Mouse (Mus musculus) kidney, adult 11 months (tissue): ENCODE results near the gene Ccdc33.
A peak's percentile ranks its signal among the peaks of the same experiment; 100 is the strongest.

Experiments used
- DNase-seq: peaks from one replicate; pipeline ENCODE4 v3.0.0; 2022

Gene Ccdc33

DNA sequence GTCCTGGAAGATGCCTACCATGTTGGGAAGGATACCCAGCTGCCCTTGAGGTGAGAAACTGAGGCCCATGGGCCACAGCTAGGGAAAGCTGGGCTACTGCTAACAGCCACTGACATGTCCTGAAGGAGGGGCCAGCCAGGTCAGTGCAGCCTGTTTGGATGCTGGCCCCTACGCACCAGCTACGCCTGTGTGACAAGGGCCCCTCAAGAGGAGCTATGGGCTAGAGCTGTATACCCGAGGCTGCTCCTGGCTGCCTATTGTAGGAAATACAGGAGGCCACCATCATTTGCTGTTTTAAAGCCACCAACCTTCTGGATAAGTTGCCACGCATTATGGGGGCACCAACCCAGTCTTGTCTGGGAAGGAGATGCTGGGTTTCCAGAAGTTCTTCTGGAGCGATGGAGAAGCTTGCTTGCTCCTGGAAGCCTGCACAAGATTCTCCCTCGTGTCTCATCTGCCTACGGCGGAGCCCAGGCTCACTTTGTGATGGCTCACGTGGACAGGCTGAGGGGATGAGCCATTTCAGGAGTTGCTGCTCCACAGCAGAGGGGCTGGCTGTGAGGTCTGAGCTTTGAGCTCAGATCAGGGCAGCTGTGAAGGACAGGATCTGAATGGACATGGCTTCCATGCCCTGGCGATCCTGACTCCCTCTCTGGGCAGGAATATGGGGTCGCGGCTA, 110.1 kb downstream of the Ccdc33 start:
- no peak for DNase-seq

DNA sequence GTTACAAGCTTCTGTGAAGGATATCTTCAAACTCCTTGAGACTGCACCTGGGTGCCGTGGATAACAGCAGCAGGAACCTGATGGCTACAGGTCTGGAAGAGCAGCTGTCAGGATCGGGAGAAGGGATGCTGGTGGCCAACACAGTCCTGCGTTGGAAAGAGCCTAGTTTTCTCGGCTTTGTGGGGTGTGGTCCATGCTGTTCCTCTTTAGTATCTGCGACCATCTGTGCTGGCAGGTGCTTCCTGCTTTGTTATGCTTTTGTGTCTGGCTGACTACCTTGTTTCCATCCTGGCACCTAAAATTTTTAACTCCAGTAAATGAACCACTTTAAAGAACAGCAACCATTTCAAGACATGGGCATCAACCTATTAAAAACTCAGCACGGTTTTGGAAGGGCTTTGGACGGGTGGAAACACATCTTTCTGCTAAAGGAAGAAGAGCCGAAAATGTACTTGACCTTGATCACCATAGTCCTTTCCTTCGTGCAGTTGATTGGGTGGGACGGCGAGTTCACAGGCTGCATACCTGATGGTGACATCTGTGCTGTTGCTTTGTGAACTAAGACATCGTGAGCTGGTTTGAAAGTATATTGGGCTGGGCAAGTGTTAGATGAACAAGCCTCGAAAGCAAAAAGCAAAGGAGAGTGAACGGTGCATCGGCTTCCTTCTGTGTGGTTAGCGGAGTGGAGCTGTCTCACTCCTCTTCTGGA, 112.7 kb downstream of the Ccdc33 start, which contains the start of gene Cyp11a1:
Cyp11a1 (plus strand) TSS at position 659 of the 709 bp plus-strand sequence.
- DNase-seq = no peak

DNA sequence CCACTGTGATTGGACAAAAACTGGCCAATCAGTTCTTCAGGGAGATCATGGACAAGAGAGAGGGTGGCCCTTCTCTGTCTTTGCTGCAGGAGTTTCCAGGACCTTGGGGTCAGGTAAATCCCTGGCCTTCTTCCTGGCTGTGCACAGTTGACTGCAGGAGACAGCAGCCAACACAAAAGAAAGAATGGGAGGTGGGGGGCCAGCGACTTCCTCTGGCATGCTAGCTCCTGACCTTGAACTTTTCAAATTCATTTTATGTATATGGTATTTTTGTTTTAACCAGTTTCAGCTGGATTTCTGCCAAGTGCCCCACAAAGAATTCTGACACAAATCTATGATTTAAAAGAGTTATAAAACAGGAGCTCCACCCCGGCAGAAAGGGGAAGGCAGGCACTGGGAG, 115.4 kb downstream of the Ccdc33 start:
- no peak for DNase-seq

DNA sequence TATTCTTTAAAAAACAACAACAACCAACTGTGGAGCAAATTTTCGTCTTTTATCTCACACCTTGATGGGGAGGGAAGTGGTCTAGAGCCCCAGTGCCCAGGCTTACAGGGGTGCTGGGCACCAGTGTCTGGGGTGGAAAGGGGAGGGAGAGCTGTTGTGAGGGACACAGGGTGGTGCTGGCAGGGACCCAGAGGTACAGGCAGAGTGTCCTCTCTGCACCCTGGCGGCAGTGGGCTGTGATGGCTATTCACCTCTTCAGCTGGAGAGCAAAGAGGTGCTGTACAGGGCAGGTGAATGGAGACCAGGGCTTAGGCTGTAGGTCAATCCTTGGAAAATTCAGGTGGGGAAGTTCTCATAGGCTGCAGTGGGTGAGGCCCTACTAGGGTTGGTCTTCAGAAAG, 118.9 kb downstream of the Ccdc33 start:
- DNase-seq = no peak

GRCm38 (mm10) chr9:57998685-57999084, 119.9 kb downstream of the Ccdc33 start:
- no peak for DNase-seq

DNA sequence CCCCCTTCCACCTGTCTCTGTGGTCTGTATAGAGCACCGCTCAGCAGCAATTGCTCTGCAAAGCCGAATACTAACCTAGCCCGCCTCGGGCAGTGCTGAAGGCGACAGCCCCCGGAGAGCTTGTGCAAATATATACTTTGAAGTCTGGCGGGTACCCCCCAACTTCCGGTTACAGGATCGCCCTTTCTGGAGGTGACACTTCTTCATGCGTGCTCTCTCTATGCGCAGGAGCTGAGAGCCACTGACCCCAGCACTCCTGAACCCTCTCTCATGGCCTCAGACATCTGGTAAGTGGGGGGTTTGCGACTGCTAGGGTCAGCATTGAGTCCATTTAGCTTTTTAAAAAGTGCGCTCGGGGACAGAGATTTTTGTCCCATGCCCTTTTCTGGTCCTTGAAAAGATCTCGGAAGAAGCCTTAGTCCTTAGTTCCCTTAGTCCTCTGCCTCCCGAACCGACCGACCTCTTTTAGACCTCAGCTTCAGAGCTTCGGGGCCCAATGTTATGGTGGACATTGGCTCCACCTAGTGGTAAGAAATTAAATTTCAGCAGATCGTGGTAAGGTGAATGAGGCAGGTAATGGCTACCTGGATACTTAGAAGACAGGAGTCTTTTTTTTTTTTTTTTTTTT, 120.5 kb downstream of the Ccdc33 start:
- peak; percentile 44 for DNase-seq

DNA sequence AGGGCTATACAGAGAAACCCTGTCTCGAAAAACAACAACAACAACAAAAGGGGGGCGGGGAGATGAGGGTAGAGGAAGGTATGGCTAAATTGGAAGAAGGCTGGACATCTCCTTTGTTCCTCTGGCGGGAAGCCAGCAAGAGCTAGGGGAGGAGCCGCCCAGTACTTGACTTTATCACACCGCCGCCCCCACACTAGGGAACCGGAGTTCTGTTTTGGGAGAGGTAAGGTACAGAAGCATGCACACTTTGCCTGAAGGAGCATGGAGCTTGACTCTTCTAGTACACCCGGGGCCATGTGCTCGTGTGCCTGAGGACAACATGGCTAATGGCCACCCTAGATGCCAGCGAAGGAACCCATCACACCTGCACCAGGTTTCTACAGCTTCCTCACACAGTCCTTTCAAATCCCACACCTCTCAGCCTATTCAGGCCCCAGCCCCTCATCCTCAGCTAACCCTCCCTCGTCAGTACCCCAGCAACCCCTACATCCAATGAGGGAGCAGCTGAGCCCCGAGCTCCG, 121.1 kb downstream of the Ccdc33 start:
- no peak for DNase-seq

- DNase-seq = no peak
Observed at GRCm38 (mm10) chr9:57995282-57995681, 123.3 kb downstream of the Ccdc33 start.

DNA sequence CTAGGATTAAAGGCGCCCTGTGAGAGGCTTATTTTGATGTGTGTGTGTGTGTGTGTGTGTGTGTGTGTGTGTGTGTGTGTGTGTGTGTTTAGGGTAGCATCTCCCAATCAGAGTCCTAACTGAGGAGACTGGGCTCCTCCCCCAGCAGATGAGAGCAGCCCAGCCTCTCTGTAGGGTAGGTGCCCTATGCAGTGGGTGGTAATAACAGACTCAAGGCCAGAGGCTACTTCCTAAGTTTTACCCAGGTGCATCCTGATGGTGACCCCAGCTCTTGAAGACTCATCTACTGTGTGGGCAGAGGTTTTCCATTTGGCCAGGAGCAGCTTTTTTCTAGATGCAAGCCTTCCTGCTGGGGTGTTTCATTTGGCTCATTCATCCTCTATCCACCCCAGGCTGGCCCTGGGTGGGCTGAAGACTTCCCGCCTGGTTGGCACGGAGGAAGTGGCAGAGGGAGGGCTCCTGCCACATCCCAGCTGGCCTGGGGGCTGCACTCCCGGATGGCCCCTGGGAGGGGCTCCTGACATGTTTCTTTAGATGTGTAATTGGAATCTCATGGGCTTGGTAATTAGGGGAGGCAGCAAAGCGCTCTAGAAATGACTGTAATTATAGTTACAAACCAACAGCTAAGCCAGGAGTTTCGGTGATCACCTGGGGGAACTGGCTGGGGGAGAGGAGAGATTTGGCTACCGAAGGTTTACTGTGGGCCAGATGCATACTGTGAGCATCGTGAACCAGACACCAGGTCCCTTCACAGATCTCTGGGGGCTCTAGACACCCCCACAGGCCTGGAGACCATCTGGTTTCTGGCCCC, 125.6 kb downstream of the Ccdc33 start:
- no peak for DNase-seq

DNA sequence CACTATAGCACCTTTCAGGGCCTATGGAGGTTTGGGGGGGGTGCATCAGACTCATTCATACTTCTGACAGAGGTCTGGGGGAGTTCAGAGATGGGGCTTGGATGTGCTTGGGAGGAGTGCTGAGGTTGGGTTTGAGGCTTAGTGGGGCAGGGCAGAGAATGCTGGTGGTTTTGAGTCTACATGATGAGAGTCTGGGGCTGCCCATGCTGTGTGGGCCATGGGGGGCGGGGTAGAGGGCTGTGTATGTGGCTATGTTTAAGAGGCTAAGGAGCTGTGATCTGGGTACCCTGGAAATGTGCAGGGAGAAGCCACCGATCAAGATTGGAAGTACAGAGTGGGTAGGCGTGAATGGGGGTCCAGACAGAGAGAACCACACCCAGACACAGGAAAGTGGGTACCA, 126.6 kb downstream of the Ccdc33 start:
- no peak for DNase-seq

DNA sequence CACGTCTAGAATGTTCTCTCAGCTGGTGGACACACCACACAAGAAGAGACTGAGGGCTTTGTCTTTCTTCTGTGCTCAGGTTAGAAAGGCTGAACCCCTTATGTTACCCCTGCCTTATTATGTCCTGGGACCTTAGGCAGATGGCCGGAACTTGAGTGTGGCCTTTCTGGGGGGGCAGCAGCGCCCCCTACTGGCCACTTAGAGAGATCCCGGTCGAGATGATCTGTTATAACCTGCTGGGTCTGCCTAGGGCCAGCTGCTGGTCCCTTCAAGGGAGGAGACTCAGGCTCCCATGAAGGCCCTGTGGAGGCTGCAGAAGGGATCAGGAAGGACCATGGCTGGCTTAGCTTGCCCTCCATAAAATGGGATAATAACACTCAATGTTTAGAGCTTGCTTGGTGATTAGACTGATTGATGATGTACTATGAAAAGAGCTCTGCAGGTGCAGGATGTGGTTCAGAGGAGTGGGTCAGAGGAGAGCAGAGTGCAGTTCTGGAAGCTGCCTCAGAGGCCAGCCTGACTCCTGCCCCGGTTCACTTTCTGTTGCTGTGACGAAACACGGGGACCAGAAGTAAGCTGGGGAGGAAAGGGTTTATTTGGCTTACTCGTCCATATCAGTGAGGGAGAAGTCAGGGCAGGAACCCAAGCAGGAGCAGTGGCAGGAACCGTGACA, 128.0 kb downstream of the Ccdc33 start:
- no peak for DNase-seq

GRCm38 (mm10) chr9:57989309-57989708, 129.3 kb downstream of the Ccdc33 start:
- DNase-seq = no peak

DNA sequence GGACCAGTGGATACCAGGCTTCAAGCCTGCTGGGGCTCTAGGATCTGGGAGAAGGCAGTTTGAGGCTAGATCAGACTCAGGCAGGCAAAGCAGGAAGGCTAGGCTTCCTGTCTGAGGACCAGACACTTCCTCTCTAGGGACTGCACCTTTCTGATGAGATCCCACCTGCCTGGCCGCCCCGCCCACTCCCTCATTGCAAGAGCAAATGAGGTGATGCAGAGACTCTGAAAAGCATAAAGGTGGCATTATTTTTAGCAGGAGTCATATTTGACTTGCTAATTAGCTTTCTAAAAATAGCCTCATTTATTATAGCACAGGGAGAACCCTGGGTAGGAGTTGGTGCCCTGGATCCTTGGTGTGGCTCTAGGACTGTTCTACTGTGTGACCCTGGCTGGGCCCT, 130.5 kb downstream of the Ccdc33 start:
- DNase-seq = peak; percentile 17

DNA sequence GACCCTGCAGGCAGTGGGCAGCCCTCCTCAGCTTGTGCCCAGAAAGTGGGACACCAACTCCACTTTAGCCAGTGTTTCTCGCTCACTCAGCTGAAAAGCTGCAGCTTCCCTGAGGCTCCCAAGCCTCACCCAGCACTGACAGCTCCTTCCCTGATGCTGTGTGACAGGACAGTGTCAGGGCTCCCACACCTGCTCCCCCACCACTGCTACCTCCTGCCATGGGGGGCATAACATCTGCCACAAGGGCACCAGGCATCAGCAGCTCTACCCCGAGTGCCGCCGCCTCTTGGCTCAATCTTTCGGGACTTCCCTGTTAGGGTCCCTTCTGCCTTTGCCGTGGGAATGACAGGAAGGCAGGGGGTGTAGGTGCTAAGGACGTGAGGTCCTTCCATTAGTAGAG, 132.3 kb downstream of the Ccdc33 start:
- no peak for DNase-seq

GRCm38 (mm10) chr9:57985304-57985703, 133.3 kb downstream of the Ccdc33 start:
- no peak for DNase-seq

DNA sequence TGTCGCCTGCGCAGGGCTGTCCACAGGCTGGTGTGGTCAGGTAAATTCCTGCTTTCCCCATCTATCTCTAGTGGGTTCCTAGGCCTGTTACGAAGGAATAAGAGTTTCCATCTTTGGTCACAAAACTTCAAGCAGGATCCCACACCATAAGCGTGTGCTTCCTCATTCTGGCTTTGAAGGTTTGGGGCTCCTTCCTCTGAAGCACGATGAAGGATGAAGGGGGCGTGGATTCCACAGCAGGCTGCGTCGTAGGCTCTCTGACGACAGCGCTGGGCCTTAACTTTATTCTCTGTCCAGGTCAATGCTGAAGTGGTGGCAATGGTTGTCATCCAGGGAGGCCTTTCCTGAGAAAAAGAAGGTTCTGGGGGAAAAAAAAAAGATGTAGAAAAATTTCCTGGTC, 138.1 kb downstream of the Ccdc33 start:
- no peak for DNase-seq

DNA sequence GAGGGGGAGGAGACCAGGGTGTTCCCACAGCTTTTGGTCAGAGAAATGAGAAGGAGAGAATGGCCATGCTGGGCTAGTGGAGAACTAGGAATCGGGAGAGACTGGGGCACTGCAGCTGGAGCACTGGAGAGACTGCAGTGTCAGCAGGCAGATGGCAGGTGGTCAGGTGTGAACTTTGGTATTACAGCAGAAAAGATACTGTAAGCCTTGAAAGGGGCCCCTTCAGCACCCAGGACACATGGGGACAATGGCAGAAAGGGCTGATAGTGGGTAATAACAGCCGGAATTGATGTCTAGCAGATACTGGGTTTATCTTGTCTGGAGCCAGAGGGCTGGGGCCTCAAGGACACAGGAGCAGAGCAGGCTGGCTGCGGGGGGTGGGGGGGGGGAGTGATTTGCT, 139.8 kb downstream of the Ccdc33 start:
- DNase-seq = no peak
